Comparison of ENCODE assay signal across 25 mouse cellular contexts in genomic region chr4:135191604-135192003, GRCm38 (mm10).
"Had no signal": no experiment of that assay in that cellular context is flagged by ENCODE, and none has a peak within 500 bp of the region (broad histone marks: within the 10 kb centered on the region; RNA-seq: fewer than 3 reads in every experiment).

No protein-coding gene starts in this region.

- ATAC-seq: hindbrain, postnatal 0 days; intestine, embryonic 16.5 days had no signal

- H3K36me3 ChIP-seq: heart, embryonic 10.5 days; heart, embryonic 12.5 days; hindbrain, embryonic 10.5 days; hindbrain, embryonic 12.5 days; kidney, embryonic 15.5 days; limb, embryonic 10.5 days; limb, embryonic 12.5 days; liver, embryonic 13.5 days had no signal

- H3K27ac ChIP-seq: heart, embryonic 10.5 days; hindbrain, embryonic 10.5 days; hindbrain, embryonic 12.5 days; hindbrain, embryonic 14.5 days; hindbrain, postnatal 0 days; kidney, embryonic 15.5 days; kidney, postnatal 0 days; layer of hippocampus, adult 2 months; left cerebral cortex, adult 2 months; limb, embryonic 10.5 days; limb, embryonic 12.5 days; liver, embryonic 13.5 days had no signal

- H3K9ac ChIP-seq: heart, embryonic 12.5 days; hindbrain, embryonic 12.5 days; hindbrain, embryonic 14.5 days; kidney, embryonic 15.5 days; limb, embryonic 12.5 days; liver, embryonic 13.5 days had no signal

- H3K9me3 ChIP-seq: heart, embryonic 10.5 days; kidney, embryonic 15.5 days; limb, embryonic 10.5 days; liver, embryonic 13.5 days had no signal

- H3K4me1 ChIP-seq: heart, embryonic 10.5 days; heart, embryonic 12.5 days; hindbrain, embryonic 10.5 days; hindbrain, embryonic 12.5 days; kidney, embryonic 15.5 days; liver, embryonic 13.5 days had no signal

- DNase-seq: gastrocnemius, postnatal 25 days; heart, adult 18-20 months; heart, postnatal 10 days; heart, postnatal 4 days; kidney, adult 11 months; kidney, adult 2 months; kidney, adult 9 months; kidney, postnatal 14 days; kidney, postnatal 4 days; liver; liver, embryonic 13.5 days had no signal

- H3K4me2 ChIP-seq: heart, embryonic 12.5 days; hindbrain, embryonic 12.5 days; hindbrain, embryonic 14.5 days; kidney, embryonic 15.5 days; limb, embryonic 12.5 days; liver, embryonic 11.5 days; liver, embryonic 13.5 days had no signal

- H3K27me3 ChIP-seq: hindbrain, embryonic 12.5 days; kidney, embryonic 15.5 days had no signal

- H3K4me3 ChIP-seq: heart, embryonic 10.5 days; heart, embryonic 12.5 days; hindbrain, embryonic 10.5 days; hindbrain, embryonic 12.5 days; kidney, embryonic 15.5 days; layer of hippocampus, adult 2 months; left cerebral cortex, adult 2 months; limb, embryonic 10.5 days; limb, embryonic 12.5 days; liver, embryonic 13.5 days had no signal
